Mouse (Mus musculus) thymus, postnatal 10 days (tissue): ENCODE measurements at regions not wholly inside any gene's neighbourhood (a gene's known extent, or its start where the extent isn't known, plus 50 kb on each side); places are given as distances from the start of the nearest gene placed in this dataset.

Experiments used
- DNase-seq, 2 experiments: peaks; one replicate each; pipeline ENCODE4 v3.0.0; 2021; ENCODE audit warnings: low spot score in 2 of 2

GRCm38 (mm10) chr9:60931290-60931689 is 136.9 kb downstream of the Uaca start:
- DNase-seq = no peak

GRCm38 (mm10) chr9:60936937-60937336 is 142.6 kb downstream of the Uaca start:
- DNase-seq = no peak

GRCm38 (mm10) chr9:60939858-60940804 is 145.8 kb downstream of the Uaca start:
- DNase-seq = peak; percentile 66 to 92

- no peak for DNase-seq
These were observed 153.0 kb downstream of the Uaca start for GRCm38 (mm10) chr9:60947363-60947762.

- DNase-seq = no peak
These were observed 154.3 kb downstream of the Uaca start for GRCm38 (mm10) chr9:60948531-60949070.

- no peak for DNase-seq
These were observed 155.8 kb downstream of the Uaca start for GRCm38 (mm10) chr9:60950161-60950560.

GRCm38 (mm10) chr9:60951071-60951561 is 156.8 kb downstream of the Uaca start:
- DNase-seq = no peak

GRCm38 (mm10) chr9:60957438-60957837 is 163.1 kb downstream of the Uaca start:
- no peak for DNase-seq

- DNase-seq = no peak
These were observed 165.2 kb downstream of the Uaca start for GRCm38 (mm10) chr9:60959537-60959936.

- no peak for DNase-seq
These were observed 167.7 kb downstream of the Uaca start for GRCm38 (mm10) chr9:60962086-60962485.

GRCm38 (mm10) chr9:60965641-60966040 is 171.3 kb downstream of the Uaca start:
- DNase-seq = no peak

GRCm38 (mm10) chr9:60968281-60969031 is 174.1 kb downstream of the Uaca start:
- DNase-seq = no peak

GRCm38 (mm10) chr9:60972201-60972910 is 178.0 kb downstream of the Uaca start:
- DNase-seq = no peak

GRCm38 (mm10) chr9:60974546-60974945 is 180.2 kb downstream of the Uaca start:
- no peak for DNase-seq

- no peak for DNase-seq
These were observed 188.2 kb downstream of the Uaca start for GRCm38 (mm10) chr9:60982383-60983085.

- DNase-seq = no peak
These were observed 188.9 kb downstream of the Uaca start for GRCm38 (mm10) chr9:60983246-60983645.

- no peak for DNase-seq
These were observed 193.8 kb downstream of the Uaca start for GRCm38 (mm10) chr9:60988113-60988512.

- DNase-seq = no peak
These were observed 195.5 kb downstream of the Uaca start for GRCm38 (mm10) chr9:60989670-60990391.

- DNase-seq = peak; percentile 79
These were observed 197.2 kb downstream of the Uaca start for GRCm38 (mm10) chr9:60991509-60991908.

- DNase-seq = no peak
These were observed 199.3 kb downstream of the Uaca start for GRCm38 (mm10) chr9:60993661-60994060.
